Comparison of ENCODE assay signal across 14 mouse cellular contexts in genomic region chrX:143579925-143580324, GRCm38 (mm10).
"Had no signal": no experiment of that assay in that cellular context is flagged by ENCODE, and none has a peak within 500 bp of the region (broad histone marks: within the 10 kb centered on the region; RNA-seq: fewer than 3 reads in every experiment).

No protein-coding gene starts in this region.

- DNase-seq: kidney, adult 2 months; kidney, postnatal 25 days; retina, postnatal 1 day; right cerebral cortex, postnatal 4 days; spleen, adult 18-20 months; thymus, adult 18-20 months; thymus, postnatal 25 days had no signal

- ATAC-seq: midbrain, embryonic 16.5 days had no signal

- H3K9me3 ChIP-seq: limb, embryonic 10.5 days; liver, embryonic 15.5 days; midbrain, embryonic 12.5 days; neural tube, embryonic 13.5 days had no signal

- H3K27ac ChIP-seq: left cerebral cortex, adult 2 months; limb, embryonic 10.5 days; liver, embryonic 15.5 days; midbrain, embryonic 12.5 days; neural tube, embryonic 13.5 days had no signal

- H3K36me3 ChIP-seq: limb, embryonic 10.5 days; liver, embryonic 15.5 days; midbrain, embryonic 12.5 days; neural tube, embryonic 13.5 days had no signal

- H3K4me2 ChIP-seq: liver, embryonic 11.5 days; liver, embryonic 15.5 days; midbrain, embryonic 12.5 days; neural tube, embryonic 13.5 days had no signal

- H3K27me3 ChIP-seq: liver, embryonic 15.5 days had no signal

- H3K4me3 ChIP-seq: left cerebral cortex, adult 2 months; limb, embryonic 10.5 days; liver, embryonic 15.5 days; midbrain, embryonic 12.5 days; neural tube, embryonic 13.5 days had no signal

- H3K9ac ChIP-seq: liver, embryonic 15.5 days; midbrain, embryonic 12.5 days; neural tube, embryonic 13.5 days had no signal

- H3K4me1 ChIP-seq: limb, embryonic 10.5 days; liver, embryonic 15.5 days; midbrain, embryonic 12.5 days; neural tube, embryonic 13.5 days had no signal
